Mouse (Mus musculus) G1E (cell line): Measurements from ENCODE around the gene Adcy2.

Experiments
- CTCF ChIP-seq: IDR thresholded peaks from 2 replicates; pipeline ENCODE4 v1.5.1; 2012; ENCODE audit warnings: low read depth, low read length, inconsistent platforms, mixed read lengths
- GATA1 ChIP-seq: IDR thresholded peaks from 2 replicates; pipeline ENCODE4 v1.6.1; 2012; ENCODE audit warnings: borderline replicate concordance, low read length, inconsistent platforms, mixed read lengths

DNA sequence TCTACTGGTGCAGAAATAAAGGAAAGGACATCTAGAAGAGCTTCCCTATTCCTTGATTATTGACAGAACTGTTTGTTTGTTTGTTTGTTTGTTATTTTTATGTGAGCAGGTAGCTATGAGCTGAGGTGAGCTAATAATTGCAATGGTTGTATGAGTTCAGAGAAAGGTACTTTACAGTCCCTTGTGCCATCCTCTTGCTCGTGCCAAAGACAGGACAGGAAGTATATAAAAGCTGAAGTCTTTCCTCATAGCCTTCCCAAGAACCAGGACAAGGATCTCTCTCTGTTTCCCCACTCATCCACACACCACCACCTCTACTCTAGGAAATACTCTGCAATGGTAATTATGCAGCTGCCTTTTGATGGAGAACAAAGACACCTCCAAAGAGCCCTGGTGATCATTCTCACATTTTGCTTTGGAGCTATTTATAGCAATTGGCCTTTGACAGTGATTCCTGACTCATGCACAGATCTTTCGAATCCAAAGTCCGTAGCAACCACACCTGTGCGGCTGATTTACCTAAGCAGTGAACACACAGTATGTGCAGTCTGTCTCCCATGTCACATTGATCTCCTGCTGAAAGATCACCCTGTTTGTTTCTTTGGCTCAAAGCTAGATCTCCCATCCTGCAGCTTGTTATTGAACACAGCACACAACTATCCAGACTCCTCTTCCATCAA lies 29.9 kb upstream of the Adcy2 start:
- TF ChIP-seq CTCF, result no peak
- TF ChIP-seq GATA1, result no peak
